Mouse (Mus musculus) CH12F3 (cell line): ENCODE measurements around the gene Cradd.

Experiments used
- in situ Hi-C: fragments of 300-500 bp; cut with MboI; formaldehyde crosslinking; loops from 2 replicates; pipeline ENCODE4 v1.14.3; 2020; ENCODE audit warnings: low sequenced_read_pairs

Gene Cradd

GRCm38 (mm10) chr10:95210664-95211372, 113.1 kb downstream of the Cradd start:
- in situ Hi-C loops: no loop called here

- in situ Hi-C loops: no loop called here
These were observed 113.8 kb downstream of the Cradd start for GRCm38 (mm10) chr10:95210167-95210566.

DNA sequence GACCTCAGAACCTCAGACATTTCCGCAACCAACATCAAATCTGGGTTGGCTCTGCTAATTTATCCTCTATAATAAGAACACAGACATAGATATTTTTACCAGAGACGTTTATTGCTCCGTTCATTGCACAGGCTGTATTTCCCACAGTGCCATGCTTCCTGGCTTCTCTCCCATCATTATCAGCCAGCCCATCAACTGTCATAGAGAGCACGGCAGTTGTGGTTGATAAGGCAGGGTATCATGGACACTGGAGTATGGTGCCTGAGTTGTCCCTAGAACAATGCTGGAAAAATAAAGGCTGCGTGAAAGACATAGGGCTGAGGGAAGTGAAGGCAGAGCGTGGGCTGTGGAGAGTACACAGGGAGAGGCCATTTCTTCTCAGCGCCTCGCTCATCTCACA, 116.5 kb downstream of the Cradd start:
- in situ Hi-C loops: no loop called here

DNA sequence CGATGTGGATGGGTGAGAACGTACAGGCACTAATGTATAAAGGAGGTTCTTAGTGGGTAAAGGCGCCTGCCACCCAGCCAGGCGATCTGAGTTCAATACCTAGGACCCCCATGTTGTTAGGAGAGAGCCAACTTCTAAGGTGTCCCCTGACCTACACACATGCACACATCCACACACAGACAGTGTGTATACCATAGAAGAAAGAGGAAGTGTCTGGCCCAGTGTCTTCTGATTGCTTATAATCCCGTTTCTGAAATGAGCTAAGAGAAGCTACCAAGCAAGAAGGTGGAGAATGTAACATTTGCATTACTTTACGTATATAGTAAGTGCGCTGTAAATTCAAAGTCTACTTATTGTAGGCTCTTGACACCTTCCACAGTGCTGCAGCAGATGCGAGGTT, 122.4 kb downstream of the Cradd start:
- in situ Hi-C loops: no loop called here

GRCm38 (mm10) chr10:95200323-95200722, 123.6 kb downstream of the Cradd start:
- in situ Hi-C loops: no loop called here

DNA sequence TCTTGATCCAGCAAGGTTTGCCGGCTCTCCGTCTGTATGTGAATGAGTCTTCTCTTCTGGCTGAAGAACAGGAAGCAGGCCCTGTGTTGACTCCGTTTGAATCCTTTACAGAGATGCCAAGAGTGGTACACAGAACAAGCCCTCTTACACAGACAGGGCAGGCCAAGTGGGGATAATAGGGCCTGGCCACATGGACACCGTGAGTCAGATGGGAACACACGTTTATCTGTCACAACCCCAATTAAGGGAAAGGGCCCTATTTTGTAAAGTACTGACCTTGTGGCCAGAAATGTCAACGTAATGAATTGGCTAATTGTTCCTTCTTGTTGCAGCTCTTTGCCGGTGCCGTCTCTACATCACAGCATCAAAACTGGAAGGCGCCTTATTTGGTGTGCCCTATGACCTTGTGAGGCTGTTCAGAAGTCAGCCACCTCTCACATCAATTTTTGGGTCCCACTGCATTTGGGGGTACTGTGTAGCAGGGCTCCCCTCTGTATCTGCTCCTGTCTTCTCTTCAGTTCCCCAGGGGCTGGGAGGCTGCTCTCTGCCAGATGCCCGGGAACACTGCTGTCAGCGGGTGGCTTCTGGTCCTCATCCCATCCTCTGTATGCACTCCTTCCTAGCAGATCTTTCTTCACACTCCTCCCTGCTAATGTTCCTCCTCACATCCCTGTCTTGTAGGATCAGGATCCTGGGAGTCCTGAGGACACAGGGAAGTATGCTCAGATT, 124.2 kb downstream of the Cradd start:
- in situ Hi-C loops: no loop called here

GRCm38 (mm10) chr10:95197377-95197776, 126.6 kb downstream of the Cradd start:
- in situ Hi-C loops: no loop called here

DNA sequence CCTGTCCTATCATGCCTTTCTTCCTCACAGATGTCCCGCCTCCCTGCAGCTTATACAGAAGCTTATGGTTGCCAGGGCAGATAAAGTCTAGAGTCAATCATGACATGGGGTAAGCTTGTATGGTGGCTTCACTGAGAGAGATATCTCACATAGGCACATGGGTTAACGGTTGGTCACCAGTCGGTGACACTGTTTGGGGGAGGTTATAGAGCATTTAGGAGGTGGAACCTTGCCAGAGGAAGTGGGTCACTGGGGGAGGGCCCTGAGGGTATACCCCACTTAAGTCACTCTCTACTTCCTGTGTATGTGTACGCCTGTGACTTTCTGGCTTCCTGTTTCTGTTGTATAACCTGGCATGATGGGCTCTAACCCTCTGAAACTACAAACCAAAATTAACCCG, 128.2 kb downstream of the Cradd start:
- in situ Hi-C loops: no loop called here

DNA sequence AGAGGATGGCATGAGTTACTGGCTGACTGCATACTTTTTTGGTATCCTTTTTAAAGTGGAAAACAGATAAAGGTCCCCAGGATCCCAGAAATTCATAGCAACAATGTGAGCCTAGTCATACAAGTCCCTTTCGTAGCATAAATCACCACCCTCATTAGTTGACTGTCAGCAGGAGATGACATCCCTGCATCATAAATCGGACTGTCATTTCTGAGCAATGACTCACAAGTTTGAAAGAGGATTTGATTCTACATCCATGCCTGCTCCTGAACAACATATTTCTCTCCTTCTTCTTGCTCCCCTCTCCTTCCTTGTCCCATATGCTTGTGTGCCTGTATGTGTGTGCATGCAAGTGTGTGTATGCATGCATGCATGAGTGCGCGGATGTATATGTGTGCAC, 129.2 kb downstream of the Cradd start:
- in situ Hi-C loops: no loop called here

- in situ Hi-C loops: no loop called here
These were observed 130.1 kb downstream of the Cradd start for GRCm38 (mm10) chr10:95193875-95194281.

DNA sequence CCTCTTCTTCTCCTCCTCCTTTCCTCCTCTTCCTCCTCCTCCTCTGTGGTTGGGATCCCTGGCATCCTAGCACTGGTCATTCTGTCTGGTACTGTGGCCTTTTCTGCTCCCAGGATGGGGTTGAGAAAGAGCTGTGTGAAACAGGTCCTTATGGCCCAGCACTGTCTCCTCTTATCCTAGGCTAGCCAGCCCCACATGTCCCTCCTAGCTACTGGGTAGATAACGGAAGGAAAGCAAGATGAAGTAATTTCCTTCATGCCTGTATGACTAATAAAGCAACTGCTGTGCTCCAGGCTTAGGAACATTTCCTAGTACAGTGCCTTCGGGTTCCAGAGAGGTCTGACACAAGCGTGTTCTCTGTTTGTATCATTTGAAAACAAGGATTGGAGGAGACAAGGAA, 132.1 kb downstream of the Cradd start:
- in situ Hi-C loops: no loop called here

- in situ Hi-C loops: no loop called here
These were observed 132.7 kb downstream of the Cradd start for GRCm38 (mm10) chr10:95191151-95191655.

- in situ Hi-C loops: no loop called here
These were observed 134.3 kb downstream of the Cradd start for GRCm38 (mm10) chr10:95189550-95190211.

- in situ Hi-C loops: no loop called here
These were observed 139.7 kb downstream of the Cradd start for GRCm38 (mm10) chr10:95184210-95184609.

GRCm38 (mm10) chr10:95183051-95183450, 140.9 kb downstream of the Cradd start:
- in situ Hi-C loops: no loop called here

DNA sequence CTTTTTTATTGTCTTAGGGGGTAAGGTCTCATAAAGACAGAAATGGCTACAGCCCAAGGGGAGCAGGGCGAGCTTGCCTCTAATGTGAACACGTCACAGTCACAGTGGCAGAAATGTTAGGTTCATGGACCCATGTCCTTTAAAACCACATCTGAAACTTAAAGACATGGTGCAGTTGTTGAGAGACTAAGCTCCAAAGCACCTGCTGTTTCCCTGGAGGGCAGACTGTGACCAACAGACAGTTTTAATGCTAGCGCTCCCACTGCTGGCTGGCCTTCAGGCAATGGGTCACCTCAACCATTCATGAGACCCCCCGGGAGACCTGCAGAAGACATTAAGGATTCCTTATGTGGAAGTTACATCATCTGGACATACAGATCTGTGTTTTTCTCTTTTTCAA, 141.5 kb downstream of the Cradd start:
- in situ Hi-C loops: no loop called here

DNA sequence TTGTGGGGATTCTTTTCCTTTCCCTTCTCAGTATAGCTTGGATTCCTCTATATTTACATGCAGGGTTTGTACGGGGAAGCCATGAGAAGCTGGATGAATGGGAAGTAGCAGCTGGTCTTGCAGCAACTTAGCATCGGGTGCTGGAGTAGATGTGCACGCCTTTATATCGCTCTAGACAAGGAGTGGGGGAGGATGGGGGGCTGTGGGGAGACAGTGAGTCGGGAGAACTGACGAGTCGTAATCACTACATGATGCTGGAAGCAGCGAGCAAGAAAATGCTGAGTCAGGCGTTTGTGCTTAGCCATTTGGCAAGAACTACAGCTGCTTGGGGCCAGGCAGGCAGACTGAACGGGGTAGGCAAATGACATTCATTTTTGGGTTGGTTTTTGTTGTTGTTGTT, 142.4 kb downstream of the Cradd start:
- in situ Hi-C loops: no loop called here

DNA sequence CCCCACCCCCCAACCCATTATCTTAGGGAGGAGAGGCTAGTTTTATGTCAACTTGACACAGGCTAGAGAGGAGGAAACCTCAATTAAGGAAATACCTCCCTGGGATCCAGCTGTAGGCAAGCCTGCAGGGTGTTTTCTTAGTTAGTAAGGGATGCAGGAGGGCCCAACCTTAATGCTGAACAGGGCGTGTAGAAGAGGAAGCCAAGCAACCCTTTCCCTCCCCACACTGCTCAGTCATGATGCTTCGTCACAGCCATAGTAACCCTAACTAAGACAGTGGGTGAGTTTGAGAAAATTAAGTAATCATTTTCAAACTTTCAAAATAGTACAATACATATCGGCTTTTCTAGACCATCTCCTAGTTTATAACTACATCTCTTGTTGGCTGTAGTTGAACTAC, 143.0 kb downstream of the Cradd start:
- in situ Hi-C loops: no loop called here

- in situ Hi-C loops: no loop called here
These were observed 143.8 kb downstream of the Cradd start for GRCm38 (mm10) chr10:95180177-95180576.

- in situ Hi-C loops: no loop called here
These were observed 145.1 kb downstream of the Cradd start for GRCm38 (mm10) chr10:95178785-95179184.

- in situ Hi-C loops: no loop called here
These were observed 148.4 kb downstream of the Cradd start for GRCm38 (mm10) chr10:95175423-95176120.
